Mouse (Mus musculus) regulatory T cell (primary cell): ENCODE measurements around the gene Aplp1.

ENCODE experiments used
- in situ Hi-C: fragments of 300-600 bp; cut with MboI, MseI; formaldehyde crosslinking; loops from one replicate; pipeline ENCODE4 v1.15.1; 2025; ENCODE audit warnings: high pct_unique_total_duplicates

Gene Aplp1

DNA sequence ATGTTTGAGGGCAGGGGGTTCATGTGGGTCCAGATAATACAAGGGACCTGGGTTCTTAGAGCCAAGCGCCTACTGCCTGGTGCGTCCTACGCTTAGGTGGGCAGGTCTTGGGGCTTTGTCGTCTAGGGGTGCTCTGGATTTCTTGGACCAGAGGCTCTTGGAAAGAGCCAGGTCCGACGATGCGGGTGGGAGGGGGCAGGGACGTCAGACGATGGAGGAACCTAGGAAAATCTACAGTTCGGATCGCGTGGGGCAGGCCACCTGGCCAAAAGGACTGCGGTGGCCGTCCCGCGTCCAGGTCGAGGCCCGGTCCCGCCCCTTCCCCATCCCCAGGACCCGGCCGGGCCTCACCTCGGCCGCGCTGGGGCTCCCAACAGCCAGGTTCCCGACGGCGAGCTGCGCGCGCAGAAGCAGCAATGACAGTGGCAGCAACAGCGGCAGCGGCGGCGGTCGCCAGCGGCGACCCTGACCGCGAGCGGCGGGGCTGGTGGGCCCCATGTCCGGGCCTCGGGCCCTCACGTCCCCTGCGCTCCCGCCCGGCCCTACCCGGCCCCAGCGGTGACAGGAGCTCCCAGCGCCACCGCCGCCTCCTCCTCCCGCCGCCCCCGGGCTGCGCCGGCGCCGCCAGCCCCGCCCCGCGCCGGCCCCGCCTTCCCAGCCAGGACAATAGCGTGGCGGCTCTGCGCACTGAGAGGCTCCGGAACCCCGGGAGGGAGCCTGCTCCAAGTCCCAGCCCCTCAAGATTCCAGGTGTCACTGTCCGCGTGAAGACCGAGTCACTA lies at the start of gene Aplp1:
Gene Aplp1, minus strand, starts transcription at position 565 of the 781 bp plus-strand sequence.
- in situ Hi-C loops = no loop called here

DNA sequence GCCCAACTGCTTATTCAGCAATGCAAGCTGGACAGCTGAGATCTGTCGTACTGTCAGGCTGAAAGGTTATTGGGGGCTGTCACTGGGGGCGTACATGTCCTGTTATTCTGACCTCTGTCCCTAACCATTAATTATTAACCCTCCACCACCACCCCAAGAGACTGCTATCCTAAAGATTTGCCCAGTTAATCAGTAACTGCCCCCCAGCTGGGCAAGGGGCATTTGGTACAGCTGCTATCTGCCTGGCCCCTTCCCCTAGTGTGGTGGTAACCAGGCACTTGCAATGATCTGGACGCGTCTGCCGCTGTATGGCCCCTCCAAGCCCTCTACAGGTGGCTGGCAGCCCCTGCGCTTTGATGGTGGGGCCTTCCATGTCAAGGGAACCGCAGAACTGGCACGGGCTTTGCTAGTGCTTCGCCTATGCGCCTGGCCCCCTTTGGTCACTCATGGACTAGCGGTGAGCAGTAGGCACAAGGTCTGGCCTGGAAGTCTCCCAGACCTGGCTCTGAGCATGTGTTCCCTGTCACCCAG lies 48.1 kb upstream of the Aplp1 start, which contains the start of gene Prodh2:
Gene Prodh2, plus strand, starts transcription at position 222 of the 531 bp plus-strand sequence.
- in situ Hi-C loops = loop anchor here (5.0 kb wide), 1 partner anchor 124 kb away; no protein-coding TSS in a partner anchor

DNA sequence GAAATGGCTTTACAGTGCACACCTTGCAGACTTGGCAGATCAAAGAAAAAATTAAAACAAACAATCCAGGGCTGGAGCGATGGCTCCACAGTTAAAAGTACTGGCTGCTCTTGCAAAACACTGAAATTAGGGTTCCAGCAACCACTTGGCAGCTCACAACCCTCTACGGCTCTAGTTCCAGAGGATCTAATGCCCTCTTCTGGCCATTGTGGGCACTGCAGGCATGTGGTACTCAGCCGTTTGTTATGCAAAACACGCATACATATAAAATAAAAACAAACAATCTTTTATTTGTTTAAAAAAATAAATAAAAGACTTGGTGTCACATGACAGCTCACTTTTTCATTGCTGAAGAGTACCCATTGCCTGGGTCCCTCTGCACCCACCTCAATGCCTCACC lies 47.4 kb upstream of the Aplp1 start:
- in situ Hi-C loops = loop anchor here (5.0 kb wide), 1 partner anchor 125 kb away; no protein-coding TSS in a partner anchor

DNA sequence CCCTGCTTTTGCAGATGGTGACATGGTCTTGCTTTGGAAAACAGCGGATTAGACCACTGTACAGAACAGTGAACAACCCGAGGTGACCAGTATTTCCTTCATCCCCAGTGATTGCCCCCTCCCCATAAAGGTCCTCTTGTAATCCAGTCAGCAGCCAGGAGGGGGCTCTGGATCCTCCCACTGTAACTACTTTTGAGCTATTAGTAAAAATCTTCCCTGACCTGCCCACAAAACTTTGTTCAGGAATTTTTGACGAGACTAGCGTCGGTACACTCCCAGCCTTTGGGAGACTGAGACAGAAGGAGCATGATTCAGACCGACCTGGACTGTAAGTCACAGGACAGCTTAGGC lies 45.6 kb upstream of the Aplp1 start:
- in situ Hi-C loops = loop anchor here (5.0 kb wide), 1 partner anchor 126 kb away; no protein-coding TSS in a partner anchor

DNA sequence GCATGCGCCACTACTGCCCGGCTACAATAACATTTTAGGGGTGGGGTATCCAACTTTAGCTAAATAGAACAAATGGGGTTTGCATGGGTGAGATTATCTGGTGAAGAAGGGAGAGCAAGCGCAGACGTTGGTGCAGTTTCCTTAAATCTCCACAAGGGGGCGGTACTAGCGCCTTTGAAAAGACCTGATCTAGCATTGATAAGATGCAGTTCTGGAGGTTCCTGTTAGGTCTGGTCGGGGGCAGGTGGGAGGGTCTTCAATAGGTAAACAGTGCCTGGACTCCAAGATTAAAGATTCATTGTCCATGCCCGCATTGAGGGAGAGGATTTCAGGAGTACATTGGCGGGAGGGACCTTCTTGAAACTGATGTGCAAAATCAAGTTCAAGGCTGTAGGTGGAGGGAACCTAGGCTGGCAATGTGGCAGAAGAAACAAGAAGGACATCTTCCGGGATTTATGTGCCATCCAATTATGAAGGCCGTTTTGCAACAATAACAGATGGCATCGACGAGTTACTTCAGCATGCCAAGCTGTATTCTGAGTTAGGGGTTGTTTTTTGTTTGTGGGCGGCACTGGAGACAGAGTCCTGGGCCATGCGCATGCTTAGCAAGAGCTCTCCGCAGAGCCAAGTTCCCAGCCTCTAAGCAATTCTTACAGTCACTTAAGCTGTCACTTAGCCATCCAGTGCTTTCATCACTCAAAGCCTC lies 45.1 kb upstream of the Aplp1 start:
- in situ Hi-C loops = loop anchor here (5.0 kb wide), 1 partner anchor 127 kb away; no protein-coding TSS in a partner anchor

DNA sequence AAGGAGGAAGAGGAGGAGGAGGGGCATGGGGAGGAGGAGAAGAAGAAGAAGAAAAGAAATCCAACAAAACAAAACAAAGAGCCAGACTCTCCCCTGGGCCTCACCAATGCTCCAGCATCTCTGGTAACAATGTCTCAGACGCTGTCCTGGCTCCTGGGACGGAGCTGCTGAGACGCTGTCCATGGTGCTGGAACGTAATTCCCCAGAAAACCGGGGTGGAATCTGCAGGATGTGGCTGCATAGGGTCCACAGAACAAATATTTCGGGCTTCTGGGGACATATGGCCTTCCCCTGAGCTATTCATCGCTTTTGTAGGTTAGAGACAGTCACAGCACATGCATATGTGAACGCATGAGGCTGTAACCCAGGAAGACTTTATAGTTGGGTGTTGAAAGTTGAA lies 38.9 kb upstream of the Aplp1 start:
- in situ Hi-C loops = no loop called here

DNA sequence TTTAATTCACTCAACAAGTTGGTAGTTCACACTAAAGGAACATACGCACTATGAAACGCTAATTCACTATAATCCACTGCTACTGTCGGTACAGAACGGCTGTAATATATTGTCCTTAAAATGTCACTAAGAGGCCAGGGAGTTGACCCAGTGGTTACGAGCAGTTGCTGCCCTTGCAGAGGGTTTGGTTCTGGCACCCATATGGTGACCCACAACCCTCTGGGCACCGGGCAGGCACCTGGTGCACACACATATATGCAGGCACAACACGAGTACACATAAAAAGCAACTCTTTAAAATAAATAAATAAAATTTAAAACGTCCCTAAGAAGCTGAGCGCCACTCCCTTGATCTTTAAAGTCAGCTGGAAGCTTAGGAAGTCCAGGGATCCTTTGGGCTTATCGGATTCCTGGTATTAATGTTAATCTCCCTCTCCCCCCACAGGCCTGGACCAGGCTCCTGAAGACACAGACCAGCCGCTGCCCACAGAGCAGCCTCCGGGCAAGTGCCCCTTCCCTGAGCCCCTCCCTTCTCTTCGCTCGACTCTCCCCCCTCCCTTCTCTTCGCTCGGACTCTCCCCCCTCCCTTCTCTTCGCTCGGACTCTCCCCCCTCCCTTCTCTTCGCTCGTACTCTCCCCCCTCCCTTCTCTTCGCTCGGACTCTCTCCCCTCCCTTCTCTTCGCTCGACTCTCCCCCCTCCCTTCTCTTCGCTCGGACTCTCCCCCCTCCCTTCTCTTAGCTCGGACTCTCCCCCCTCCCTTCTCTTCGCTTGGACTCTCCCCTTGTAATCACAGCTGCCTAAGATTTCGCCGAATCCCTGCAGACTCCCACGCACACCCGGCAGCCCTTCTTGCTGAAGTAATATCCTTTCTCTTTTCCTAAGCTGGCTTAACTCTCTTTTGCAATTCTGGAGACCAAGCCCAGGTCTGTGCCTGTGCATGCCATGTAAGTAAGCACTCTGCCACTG lies 32.4 kb upstream of the Aplp1 start:
- in situ Hi-C loops = loop anchor here (10.0 kb wide), 1 partner anchor 113 kb away; the partner anchor contains the start of gene Lrfn3

DNA sequence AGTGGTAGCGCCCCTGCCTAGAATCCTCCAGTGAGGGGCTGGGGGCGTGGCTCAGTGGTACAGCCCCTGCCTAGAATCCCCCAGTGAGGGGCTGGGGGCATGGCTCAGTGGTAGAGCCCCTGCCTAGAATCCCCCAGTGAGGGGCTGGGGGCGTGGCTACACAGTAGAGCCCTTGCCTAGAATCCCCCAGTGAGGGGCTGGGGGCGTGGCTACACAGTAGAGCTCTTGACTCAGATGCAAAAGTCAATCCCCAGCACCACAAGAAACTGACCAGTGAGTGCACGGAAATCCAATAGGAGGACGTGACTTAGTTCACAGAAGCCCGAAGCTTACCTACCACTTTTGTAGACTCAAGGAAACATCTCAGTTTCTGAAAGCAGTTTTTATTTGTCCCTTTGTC lies 30.8 kb upstream of the Aplp1 start:
- in situ Hi-C loops = loop anchor here (10.0 kb wide), 1 partner anchor 111 kb away; the partner anchor contains the start of gene Lrfn3

DNA sequence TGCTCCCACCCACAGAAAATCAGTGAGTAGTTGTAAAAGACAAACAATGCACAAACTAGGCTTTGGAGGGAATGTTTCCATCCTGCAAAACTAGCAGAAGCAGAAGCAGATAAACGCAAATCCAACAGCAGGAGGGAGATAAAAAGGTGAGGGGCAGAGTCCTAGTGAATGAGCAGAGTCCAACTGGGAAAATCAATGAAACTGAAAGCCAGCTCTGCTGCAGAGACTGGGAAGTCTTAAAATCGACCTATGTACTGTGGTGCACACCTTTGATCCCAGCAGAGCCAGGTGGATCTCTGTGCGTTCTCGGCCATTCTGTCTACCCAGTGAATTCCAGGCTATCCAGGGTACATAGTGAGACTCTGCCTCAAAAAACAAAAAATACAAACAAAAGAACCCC lies 29.7 kb upstream of the Aplp1 start:
- in situ Hi-C loops = loop anchor here (10.0 kb wide), 1 partner anchor 110 kb away; the partner anchor contains the start of gene Lrfn3

DNA sequence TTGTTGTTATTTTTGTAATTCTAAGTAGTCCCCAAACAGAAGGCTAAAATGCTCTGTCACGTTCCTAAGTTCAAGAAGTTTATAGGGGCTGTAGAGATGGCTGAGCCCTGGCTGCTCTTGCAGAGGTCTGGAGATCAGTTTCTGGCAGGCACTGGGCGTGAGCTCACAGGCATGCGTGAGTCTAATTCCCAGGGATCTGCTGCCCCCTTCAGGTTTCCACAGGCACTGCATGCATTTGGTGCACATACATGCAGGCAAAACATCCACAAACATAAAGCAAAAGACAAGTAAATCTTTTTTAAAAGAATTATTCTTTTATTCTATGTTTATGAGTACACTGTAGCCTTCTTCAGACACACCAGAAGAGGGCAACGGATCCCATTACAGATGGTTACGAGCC lies 27.1 kb upstream of the Aplp1 start:
- in situ Hi-C loops = loop anchor here (10.0 kb wide), 1 partner anchor 108 kb away; the partner anchor contains the start of gene Lrfn3

DNA sequence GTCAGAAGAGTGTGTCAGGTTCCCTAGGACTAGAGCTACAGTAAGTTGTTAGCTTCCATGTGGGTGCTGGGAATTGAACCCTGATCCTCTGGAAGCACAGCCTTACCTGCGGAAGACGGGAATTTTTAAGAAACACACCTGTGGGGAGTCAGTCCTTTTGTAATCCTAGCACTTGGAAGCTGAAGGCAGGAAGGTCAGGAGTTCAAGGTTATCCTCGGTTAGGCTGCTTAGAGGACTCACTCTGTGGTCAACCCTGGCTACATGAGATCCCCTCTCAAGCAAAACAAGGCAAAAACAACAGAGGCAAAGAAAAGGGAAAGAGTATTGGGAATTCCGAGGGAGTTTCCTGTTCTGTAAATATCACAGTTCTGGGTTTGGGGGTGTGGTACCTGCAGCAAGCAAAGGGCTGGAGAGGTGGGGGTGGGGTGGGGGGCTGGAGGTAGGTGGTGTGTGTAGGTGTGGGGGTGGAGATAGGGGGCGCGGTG lies 19.5 kb upstream of the Aplp1 start:
- in situ Hi-C loops = no loop called here

DNA sequence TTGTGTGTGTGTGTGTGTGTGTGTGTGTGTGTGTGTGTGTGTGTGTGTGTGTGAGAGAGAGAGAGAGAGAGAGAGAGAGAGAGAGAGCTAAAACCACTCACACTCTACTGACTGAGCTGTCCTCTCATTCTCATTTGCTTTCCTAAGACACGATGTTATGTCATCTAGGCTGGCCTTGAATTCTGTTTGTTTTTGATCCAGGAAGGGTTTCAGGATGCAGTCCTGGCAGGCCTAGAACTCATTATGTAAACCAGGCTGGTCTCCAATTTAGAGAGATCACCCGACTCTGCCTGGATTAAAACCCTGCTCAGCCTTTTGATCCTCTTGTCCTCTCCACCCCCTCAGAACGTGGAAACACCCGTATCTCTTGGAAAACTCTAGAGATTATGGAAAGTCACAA lies 18.7 kb upstream of the Aplp1 start:
- in situ Hi-C loops = no loop called here

DNA sequence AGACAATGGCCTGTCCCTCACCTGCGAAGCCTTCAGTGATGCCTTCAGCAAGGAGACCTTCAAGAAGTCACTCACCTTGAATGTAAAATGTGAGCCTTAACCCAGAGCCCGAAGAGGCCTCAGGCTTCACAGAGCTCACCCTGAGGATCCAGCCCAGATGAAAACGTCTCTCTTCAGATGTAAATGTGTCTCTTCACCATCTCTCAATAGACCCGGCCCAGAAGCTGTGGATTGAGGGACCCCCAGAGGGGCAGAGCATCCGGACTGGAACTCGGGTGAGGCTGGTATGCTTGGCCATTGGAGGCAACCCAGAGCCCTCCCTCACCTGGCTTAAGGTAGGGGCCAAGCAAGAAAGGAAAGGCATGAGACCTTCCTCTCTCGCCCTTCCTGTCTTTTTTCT lies 18.2 kb upstream of the Aplp1 start:
- in situ Hi-C loops = no loop called here

DNA sequence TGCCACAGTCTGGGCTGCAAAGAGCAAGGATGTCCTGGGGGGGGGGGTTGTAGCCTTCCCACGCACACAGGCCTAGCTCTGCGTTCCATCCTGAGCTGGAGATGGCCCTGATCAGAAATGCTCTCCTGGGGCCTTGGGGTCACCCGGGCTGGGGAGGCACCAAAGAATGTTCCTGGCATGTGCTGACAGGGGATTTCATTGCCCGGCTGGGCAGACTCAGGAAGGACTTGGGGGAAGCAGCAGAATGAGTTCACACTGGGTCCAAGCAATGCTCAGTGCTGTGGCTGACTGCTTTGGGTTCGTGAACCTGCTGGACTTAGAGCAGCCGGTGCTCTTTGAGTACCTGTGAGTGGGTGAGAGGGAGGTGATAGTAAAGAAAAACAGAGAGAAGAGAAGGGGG lies 14.1 kb upstream of the Aplp1 start:
- in situ Hi-C loops = no loop called here

DNA sequence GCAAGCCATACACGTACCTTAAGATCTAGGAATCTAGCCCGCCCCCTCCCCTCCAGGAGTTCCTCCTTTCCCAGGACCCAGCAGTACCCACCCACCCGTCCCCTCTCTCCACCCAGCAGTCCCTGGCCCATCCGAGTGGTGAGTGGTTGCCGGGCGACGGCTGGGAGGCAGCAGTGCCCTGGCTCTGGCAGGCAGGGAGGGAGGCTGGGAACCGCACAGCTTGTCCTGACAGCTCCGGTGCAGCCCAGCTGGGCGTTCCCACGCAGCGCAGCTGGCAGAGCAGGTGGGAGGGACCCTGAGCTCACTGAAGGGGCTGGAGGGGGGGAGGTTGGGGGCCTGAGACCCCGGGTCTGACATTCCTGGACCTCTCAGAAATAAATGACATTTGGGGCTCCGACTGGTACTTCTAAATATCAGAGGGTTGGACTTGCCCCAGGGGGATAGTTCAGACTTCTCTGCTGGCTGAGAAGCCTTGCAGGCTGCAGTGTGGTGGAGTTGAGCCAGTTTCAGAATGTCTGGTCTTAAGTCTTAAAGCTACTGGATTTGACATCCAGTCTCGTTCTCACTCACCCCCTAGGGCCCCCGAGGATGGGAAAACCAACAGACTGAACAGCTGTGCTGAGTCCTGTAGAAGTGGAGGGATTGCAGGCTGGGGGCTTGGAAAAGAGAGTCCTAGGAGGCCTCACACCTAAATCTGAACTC lies 12.4 kb upstream of the Aplp1 start, which contains the start of the genes Kirrel2 and Nphs1:
Gene Kirrel2, minus strand, starts transcription at position 62 of the 702 bp plus-strand sequence.
Gene Nphs1, plus strand, starts transcription at position 687 of the 702 bp plus-strand sequence.
- in situ Hi-C loops = no loop called here

DNA sequence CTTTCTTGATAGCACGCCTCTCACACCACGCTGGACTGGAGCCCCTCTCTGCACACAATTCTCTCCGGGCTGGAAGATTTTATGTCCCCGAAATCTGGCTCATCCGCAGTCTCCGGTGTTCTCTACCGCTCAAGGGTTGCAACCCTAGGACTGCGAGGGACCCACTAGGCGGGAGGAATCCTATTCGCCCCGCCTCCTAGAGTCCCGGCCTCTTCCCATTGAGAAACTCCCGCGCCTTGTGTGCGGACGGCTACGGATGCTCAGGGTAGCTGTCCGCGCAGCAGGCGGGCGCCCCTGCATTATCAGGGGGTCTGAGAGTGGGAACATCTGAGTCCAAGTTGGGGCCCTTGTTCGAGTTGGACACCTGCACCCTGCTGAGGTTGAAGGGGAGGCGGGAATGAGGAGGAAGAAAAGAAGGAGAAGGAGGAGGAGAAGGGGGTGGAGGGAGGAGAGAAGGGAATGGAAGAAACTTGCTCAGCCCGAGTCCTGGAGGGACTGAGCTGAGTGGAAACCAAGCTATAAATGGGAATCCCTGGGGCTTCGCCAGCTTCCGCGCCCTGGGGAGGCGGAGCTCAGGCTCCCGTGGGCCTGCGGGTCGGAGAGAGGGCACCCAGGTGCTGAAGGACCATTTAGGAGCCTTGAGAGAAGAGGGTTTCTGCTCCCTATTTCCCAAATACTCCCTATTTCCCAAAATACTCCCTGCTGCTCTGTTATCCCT lies 11.7 kb upstream of the Aplp1 start:
- in situ Hi-C loops = no loop called here

DNA sequence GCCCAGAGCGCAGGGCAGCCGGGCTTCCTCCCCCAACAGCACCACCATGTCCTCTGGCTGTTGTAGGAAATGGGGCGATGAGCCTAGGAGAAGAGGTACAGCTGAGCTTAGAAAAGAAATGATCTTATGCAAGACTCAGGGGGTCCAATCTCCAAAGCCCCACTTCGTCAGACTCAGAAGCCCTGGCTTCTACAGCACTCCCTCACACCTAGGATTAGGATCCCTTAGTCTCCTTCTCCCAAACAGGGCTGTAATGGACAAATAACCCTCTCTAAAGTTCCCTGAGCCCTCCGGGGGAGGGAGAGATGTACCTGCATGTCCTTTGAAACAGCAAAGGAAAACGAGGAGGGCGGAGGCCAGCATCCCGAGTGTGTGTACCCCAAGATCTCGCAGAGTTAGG lies 11.2 kb upstream of the Aplp1 start:
- in situ Hi-C loops = no loop called here

DNA sequence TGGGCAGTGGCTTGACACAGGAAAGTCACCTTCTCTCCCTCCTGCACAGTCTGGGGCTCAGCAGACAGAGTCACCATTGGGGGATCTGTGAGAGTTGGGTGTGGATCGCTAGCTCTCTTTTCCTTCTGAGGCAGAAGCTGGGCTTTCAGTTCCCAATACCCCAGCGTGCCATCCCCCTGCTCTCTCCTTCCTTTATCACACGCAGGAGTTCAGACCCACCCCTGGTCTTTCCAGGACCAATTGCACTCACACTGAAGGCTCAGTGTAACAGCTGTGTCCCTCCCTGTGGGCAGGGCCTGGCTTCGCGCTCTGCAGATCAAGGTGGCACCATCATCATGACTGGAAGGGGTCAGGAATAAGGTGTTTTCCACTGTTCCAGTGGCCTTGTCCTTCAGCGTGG lies 8.9 kb upstream of the Aplp1 start:
- in situ Hi-C loops = no loop called here

DNA sequence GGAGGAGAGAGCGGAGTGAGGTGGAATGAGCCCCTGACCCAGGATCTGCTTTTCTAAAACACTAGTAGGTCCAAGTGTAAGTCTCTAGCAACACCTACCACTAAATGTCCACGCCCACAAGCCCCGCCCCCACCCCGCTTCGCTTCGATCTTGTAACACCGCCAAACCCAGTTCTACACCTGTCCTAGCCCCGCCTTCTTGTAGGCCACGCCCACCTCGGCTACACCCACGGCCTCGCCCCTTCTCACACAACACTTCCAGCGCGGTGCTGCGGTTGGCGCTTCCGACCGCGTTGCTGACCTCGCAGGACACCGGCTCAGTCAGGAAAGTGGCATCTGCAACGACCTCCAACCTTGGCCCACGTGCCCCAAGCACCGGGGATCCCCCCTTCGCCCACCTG lies 8.4 kb upstream of the Aplp1 start:
- in situ Hi-C loops = no loop called here

DNA sequence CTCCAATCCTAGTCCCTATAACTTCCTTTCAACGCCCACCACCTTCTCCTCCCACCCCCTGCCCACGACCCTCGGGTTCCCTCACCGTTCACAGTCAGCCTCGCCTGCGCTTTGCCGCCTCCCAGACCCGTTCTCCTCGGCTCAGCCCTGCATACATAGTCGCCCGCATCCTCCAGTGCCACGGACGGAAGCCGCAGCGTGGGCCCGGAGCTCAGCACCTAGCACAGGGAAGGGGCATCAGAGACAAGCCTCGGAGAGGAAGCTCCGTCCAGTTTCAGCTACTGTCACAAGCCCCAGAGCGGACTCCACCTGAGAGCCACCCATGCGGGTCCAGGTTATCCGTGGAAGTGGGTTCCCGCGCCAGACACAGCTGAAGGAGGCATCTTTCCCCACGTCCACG lies 8.0 kb upstream of the Aplp1 start:
- in situ Hi-C loops = no loop called here
